Mouse (Mus musculus) macrophage (primary cell): ENCODE data around the gene Ivns1abp. TPM values are rescaled to one million over a fixed set of nuclear protein-coding genes. Genes with fewer than 3 reads are reported as not detected.

Experiments used
- H3K27ac ChIP-seq: fragments of 350-480 bp; formaldehyde crosslinking; 2 replicates; pipeline ENCODE4 v1.9.0; 2021
- H3K36me3 ChIP-seq: fragments of 350-480 bp; formaldehyde crosslinking; 2 replicates; pipeline ENCODE4 v1.9.0; 2021; ENCODE audit errors: inconsistent target
- H3K4me3 ChIP-seq: fragments of 350-480 bp; formaldehyde crosslinking; 2 replicates; pipeline ENCODE4 v1.9.0; 2021; ENCODE audit errors: inconsistent target
- H3K79me2 ChIP-seq: fragments of 350-480 bp; formaldehyde crosslinking; 2 replicates; pipeline ENCODE4 v1.9.0; 2021; ENCODE audit errors: inconsistent target
- WGBS: methylation state at CpG from one replicate; pipeline ENCODE4 v1.1.7; 2026; ENCODE audit warnings: inconsistent platforms; ENCODE audit not compliant: missing documents; 5-methylcytosine and 5-hydroxymethylcytosine counted together
- polyA plus RNA-seq: library from polyadenylated mRNA; stranded (reverse); fragments of 250-400 nt; gene quantifications from 3 replicates; pipeline ENCODE4 v1.2.4, GENCODE M21; 2018; ENCODE audit warnings: inconsistent platforms

Gene Ivns1abp
- polyA plus RNA-seq, 1 experiment from 2014 or later = 48.2 TPM

DNA sequence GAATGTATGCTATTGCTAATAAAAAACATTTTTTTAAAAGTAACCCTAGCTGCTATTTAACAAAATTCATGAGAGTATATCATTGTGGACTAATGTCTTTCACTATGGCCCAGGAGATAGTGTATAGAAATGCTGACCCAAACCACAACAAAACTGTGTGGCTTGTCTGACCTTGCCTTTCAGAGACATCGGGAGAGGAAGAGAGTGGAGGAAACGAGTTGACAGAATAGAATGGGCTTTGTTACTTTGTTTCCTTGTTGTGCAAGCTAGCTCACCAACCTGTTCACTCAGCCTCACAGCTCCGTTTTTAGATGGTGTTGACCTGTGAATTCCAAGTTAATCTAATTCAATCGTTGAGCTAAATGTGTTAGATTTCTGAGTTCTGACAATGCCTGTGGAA lies 23.9 kb upstream of the Ivns1abp start:
- WGBS = 23% methylated on average over 4 of the region's 4 CpGs
- H3K79me2 ChIP-seq = no peaks in the 10 kb centered on the region
- no peaks in the 10 kb centered on the region for H3K36me3 ChIP-seq
- no peak overlapping the region for H3K27ac ChIP-seq
- H3K4me3 ChIP-seq = no peak overlapping the region

- Histone ChIP-seq H3K36me3 (no peaks in the 10 kb centered on the region), H3K4me3 (no peak overlapping the region), H3K79me2 (no peaks in the 10 kb centered on the region), H3K27ac (no peak overlapping the region)
- 85% methylated on average over 1 of the region's 1 CpGs for WGBS
These were observed 18.9 kb upstream of the Ivns1abp start for GRCm38 (mm10) chr1:151325328-151325727.

- no peak overlapping the region for H3K27ac ChIP-seq
- H3K36me3 ChIP-seq = no peaks in the 10 kb centered on the region
- 93% methylated on average over 14 of the region's 14 CpGs for WGBS
- H3K79me2 ChIP-seq = no peaks in the 10 kb centered on the region
- H3K4me3 ChIP-seq = no peak overlapping the region
These were observed 15.8 kb upstream of the Ivns1abp start for GRCm38 (mm10) chr1:151328341-151329097.

DNA sequence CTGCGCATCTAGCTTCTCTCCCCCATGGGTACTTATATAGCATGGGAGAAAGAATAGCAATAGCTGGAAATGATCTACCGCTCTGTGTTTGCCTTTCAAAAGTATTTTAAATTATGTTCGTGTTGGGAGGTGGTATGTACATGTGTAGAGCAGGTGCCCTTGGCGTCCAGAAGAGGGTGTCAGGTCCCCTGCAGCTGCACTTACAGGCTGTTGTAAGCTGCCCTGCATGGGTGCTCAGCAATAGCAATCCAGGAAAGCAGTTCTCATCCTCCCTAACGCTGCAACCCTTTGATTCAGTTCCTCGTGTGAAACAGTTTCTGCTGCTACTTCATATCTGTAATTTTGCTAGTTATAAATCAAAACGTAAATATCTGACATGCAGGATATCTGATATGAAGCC lies 14.7 kb upstream of the Ivns1abp start:
- Histone ChIP-seq H3K4me3 (no peak overlapping the region), H3K79me2 (no peaks in the 10 kb centered on the region), H3K27ac (no peak overlapping the region), H3K36me3 (no peaks in the 10 kb centered on the region)
- 94% methylated on average over 7 of the region's 7 CpGs for WGBS

DNA sequence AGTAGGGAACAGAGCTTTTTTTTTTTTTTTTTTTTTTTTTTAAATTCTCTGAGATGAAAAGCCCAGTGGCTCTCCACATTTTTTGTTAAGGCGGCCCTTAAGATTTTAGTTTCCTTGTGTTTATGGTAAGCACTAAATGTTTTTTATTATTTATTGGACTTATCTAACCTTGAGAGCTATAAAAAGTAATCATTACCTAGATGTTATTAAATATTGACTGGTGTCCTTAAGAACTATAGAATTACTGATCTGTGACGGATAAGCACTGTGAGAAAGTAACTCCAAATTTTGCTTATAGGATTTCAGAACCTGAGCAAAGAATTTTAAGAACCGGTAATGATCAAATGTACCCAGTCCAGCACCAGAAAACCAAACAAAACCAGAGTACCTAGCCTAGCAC lies 11.5 kb upstream of the Ivns1abp start:
- Histone ChIP-seq H3K79me2 (no peaks in the 10 kb centered on the region), H3K36me3 (no peaks in the 10 kb centered on the region), H3K27ac (no peak overlapping the region), H3K4me3 (no peak overlapping the region)
- WGBS = 92% methylated on average over 3 of the region's 3 CpGs

DNA sequence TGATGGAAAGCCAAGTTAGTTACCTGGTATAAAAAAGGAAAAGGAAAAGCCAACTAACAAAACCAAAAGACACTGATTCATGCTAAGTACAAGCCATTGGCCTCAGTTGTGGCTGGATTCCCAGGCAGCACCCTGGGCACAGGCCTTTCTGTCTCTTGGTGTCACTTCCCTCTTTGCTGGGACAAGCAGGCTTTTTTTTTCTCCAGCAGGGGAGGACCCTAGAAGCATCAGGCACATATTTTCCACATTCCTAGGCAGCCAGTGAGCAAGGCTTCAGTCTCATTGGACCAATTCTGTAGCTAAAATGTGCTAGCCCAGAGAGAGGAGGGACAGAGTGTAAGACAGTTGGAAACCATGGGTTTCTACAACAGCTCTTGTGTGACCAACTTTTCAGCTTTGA lies 6.0 kb upstream of the Ivns1abp start:
- Histone ChIP-seq H3K79me2 (no peaks in the 10 kb centered on the region), H3K27ac (no peak overlapping the region), H3K4me3 (no peak overlapping the region), H3K36me3 (no peaks in the 10 kb centered on the region)

GRCm38 (mm10) chr1:151338941-151339340 lies 5.3 kb upstream of the Ivns1abp start:
- no peaks in the 10 kb centered on the region for H3K79me2 ChIP-seq
- 36% methylated on average over 2 of the region's 2 CpGs for WGBS
- H3K4me3 ChIP-seq = no peak overlapping the region
- no peaks in the 10 kb centered on the region for H3K36me3 ChIP-seq
- H3K27ac ChIP-seq = no peak overlapping the region

GRCm38 (mm10) chr1:151341321-151342044 lies 2.8 kb upstream of the Ivns1abp start:
- WGBS = 94% methylated on average over 8 of the region's 8 CpGs
- no peak overlapping the region for H3K4me3 ChIP-seq

DNA sequence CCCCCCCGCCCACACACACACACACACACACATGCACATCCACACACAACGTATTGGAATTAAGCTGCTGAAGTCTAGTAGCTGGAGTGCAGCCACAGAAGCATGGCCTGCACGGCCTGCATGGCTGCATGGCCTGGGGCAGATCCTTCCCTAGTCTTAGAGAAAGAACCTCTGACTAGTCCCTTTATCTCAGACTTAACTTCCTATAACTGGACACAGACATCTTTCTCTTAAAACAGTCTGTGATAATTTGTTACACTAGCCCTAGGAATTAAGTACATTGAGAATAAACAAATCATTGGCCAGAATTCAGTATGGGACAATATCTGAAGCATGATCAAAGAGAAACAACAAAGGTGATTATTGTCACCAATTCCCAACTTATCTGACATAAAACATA lies 2.0 kb upstream of the Ivns1abp start:
- Histone ChIP-seq H3K27ac (peak overlapping the region; percentile 90), H3K36me3 (no peaks in the 10 kb centered on the region), H3K4me3 (no peak overlapping the region), H3K79me2 (peaks cover 21% of the 10 kb centered on the region)
- 38% methylated on average over 3 of the region's 3 CpGs for WGBS

More at GRCm38 (mm10) chr1:151341321-151342044, 2.8 kb upstream of the Ivns1abp start:
- peak overlapping the region; percentile 90; the same call in 1 of the 2 replicates for H3K27ac ChIP-seq
- no peaks in the 10 kb centered on the region for H3K36me3 ChIP-seq
- H3K79me2 ChIP-seq = peaks cover 13% of the 10 kb centered on the region

DNA sequence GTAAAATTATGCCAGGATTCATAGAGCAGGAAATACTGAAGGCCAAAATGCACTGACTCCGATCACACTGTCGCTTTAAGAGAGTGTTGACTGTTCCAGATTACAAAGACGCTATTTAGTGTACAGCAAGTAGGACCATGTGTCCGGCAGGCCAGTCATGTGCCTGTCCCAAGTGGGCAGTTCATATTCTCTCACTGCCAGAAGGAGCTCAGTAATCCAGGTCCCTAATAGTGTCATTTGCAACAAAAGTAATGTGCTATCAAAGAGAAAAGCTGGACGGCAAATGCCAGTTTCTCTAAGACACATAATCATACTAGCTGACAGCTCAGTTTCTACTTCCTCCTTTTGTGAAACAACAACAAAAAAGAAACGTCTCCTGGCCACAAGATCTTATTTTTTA lies 1.3 kb upstream of the Ivns1abp start:
- peak overlapping the region; percentile 90 for H3K27ac ChIP-seq
- peaks cover 28% of the 10 kb centered on the region for H3K79me2 ChIP-seq
- H3K36me3 ChIP-seq = no peaks in the 10 kb centered on the region
- peak overlapping the region; percentile 64 for H3K4me3 ChIP-seq
- WGBS = 9% methylated on average over 6 of the region's 6 CpGs

GRCm38 (mm10) chr1:151343571-151344282 lies 550 bp upstream of the Ivns1abp start:
- Histone ChIP-seq H3K27ac (peak overlapping the region; percentile 90), H3K4me3 (peak overlapping the region; percentile 64), H3K79me2 (peaks cover 35% of the 10 kb centered on the region), H3K36me3 (no peaks in the 10 kb centered on the region)
- 1% methylated on average over 17 of the region's 17 CpGs for WGBS

GRCm38 (mm10) chr1:151345109-151345862 lies 1.0 kb downstream of the Ivns1abp start:
- 0% methylated on average over 46 of the region's 55 CpGs for WGBS

GRCm38 (mm10) chr1:151345863-151346195 lies 1.6 kb downstream of the Ivns1abp start:
- Histone ChIP-seq H3K36me3 (no peaks in the 10 kb centered on the region), H3K27ac (peak overlapping the region; percentile 32; the same call in 1 of the 2 replicates), H3K79me2 (peaks cover 56% of the 10 kb centered on the region), H3K4me3 (peak overlapping the region; percentile 52)

More at GRCm38 (mm10) chr1:151345109-151345862, 1.0 kb downstream of the Ivns1abp start:
- H3K36me3 ChIP-seq = no peaks in the 10 kb centered on the region
- H3K4me3 ChIP-seq = peak overlapping the region; percentile 52
- peak overlapping the region; percentile 32 for H3K27ac ChIP-seq
- H3K79me2 ChIP-seq = peaks cover 51% of the 10 kb centered on the region

DNA sequence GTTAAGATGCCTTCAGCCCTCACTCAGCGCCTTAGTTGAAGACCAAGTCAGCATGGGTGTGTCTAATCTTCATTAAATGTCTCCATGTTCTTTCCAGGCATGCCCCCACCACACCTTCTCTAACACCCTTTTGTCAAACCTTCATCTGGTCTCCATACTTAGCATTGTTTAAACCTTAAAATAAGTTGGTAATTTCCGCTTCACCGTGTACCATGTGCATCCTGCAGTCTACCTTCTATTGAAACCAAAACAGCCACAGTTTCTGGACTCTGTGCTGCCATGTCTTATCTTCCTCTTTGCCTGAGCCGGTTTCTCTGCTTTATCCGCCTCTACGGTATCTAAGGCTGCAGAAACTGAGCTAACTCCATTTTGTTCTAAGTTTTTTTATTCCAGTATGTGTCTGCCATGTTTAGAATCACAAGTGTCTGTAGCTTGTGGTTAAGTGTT lies 2.4 kb downstream of the Ivns1abp start:
- H3K79me2 ChIP-seq = peaks cover 57% of the 10 kb centered on the region
- peak overlapping the region; percentile 52; the same call in 1 of the 2 replicates for H3K4me3 ChIP-seq
- H3K36me3 ChIP-seq = 0 out of 2 replicates have a peak, but pooled peaks cover 5% of the 10 kb centered on the region
- WGBS = 21% methylated on average over 6 of the region's 6 CpGs
- no peak overlapping the region for H3K27ac ChIP-seq
